Mouse (Mus musculus): ENCODE measurements around the gene Sepsecs.

DNA sequence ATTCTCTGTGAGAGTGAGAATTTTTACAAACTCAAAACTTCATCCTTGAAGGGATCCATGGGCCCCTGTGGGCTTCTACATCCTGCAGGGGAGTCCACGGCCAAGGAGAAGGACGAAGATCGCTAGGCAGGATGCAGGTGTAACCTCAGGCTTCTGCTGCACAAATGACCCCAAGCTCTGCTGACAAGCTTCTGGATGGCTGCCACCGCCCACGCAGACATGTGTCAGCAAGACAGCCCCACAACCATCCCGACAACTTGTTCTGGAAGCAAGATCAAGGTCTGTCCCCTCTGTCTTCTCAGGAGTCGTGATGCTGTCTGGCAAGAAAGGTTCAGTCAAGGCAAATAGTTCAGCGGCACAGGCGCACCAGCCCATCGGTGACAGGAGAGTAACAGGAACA lies 59.8 kb downstream of the Sepsecs start:
- no peak for TF ChIP-seq POLR2A (IDR thresholded peaks at IDR 0.05; ENCODE audit: borderline replicate concordance, insufficient read depth, low read length)
- no peak for TF ChIP-seq CTCF (IDR thresholded peaks at IDR 0.05; ENCODE audit: borderline replicate concordance, insufficient read depth, low read depth, low read length)

Data from cerebellum, adult 2 months (tissue).